Mouse (Mus musculus) erythroblast, embryonic 14.5 days (primary cell): ENCODE measurements around the gene Lrrc15. TPM values are rescaled to one million over a fixed set of nuclear protein-coding genes. Genes with fewer than 3 reads are reported as not detected.

Experiments used
- H3K27me3 ChIP-seq: 2 replicates; pipeline ENCODE4 v1.6.1; 2012; ENCODE audit warnings: inconsistent platforms; ENCODE audit not compliant: control insufficient read depth
- H3K36me3 ChIP-seq: 2 replicates; pipeline ENCODE4 v1.6.1; 2012; ENCODE audit warnings: mild to moderate bottlenecking, inconsistent platforms; ENCODE audit not compliant: control insufficient read depth
- H3K4me1 ChIP-seq: 2 replicates; pipeline ENCODE4 v1.6.1; 2012; ENCODE audit warnings: inconsistent platforms; ENCODE audit not compliant: control insufficient read depth
- H3K4me3 ChIP-seq: replicated peaks from 2 replicates; pipeline ENCODE3; 2012; ENCODE audit warnings: moderate library complexity, mild to moderate bottlenecking, inconsistent platforms
- H3K9me3 ChIP-seq: 2 replicates; pipeline ENCODE4 v1.6.1; 2012; ENCODE audit warnings: low read length, inconsistent platforms, mixed read lengths; ENCODE audit not compliant: control insufficient read depth
- GATA1 ChIP-seq: IDR thresholded peaks from 2 replicates; pipeline ENCODE4 v1.6.1; 2012; ENCODE audit warnings: low read length, inconsistent platforms, mixed read lengths
- TAL1 ChIP-seq: IDR thresholded peaks from 3 replicates; pipeline ENCODE4 v1.6.1; 2012; ENCODE audit warnings: low read length, inconsistent platforms, mixed read lengths
- polyA plus RNA-seq: library from polyadenylated mRNA; stranded (reverse); fragments of >175 nt; gene quantifications from 2 replicates; pipeline ENCODE4 v1.2.3, GENCODE M21; 2012

Gene Lrrc15
- polyA plus RNA-seq, 1 experiment, result not detected

GRCm38 (mm10) chr16:30280676-30281297, 2.3 kb downstream of the Lrrc15 start:
- no peaks in the 10 kb centered on the region for H3K9me3 ChIP-seq
- H3K27me3 ChIP-seq, result peaks cover 45% of the 10 kb centered on the region
- H3K4me1 ChIP-seq, result no peaks in the 10 kb centered on the region
- H3K4me3 ChIP-seq, result no peak overlapping the region
- TF ChIP-seq TAL1 (no peak), GATA1 (no peak)
- no peaks in the 10 kb centered on the region for H3K36me3 ChIP-seq

GRCm38 (mm10) chr16:30278406-30278805, 4.7 kb downstream of the Lrrc15 start:
- Histone ChIP-seq H3K4me3 (no peak overlapping the region), H3K36me3 (no peaks in the 10 kb centered on the region), H3K27me3 (peaks cover 22% of the 10 kb centered on the region), H3K9me3 (no peaks in the 10 kb centered on the region), H3K4me1 (no peaks in the 10 kb centered on the region)
- no peak for TF ChIP-seq GATA1
- TF ChIP-seq TAL1, result no peak

GRCm38 (mm10) chr16:30275558-30276340, 7.3 kb downstream of the Lrrc15 start:
- Histone ChIP-seq H3K36me3 (no peaks in the 10 kb centered on the region), H3K27me3 (no peaks in the 10 kb centered on the region), H3K4me3 (no peak overlapping the region), H3K9me3 (no peaks in the 10 kb centered on the region), H3K4me1 (no peaks in the 10 kb centered on the region)
- TF ChIP-seq GATA1 (no peak), TAL1 (no peak)

GRCm38 (mm10) chr16:30273065-30273464, 10.0 kb downstream of the Lrrc15 start:
- H3K4me1 ChIP-seq, result no peaks in the 10 kb centered on the region
- H3K9me3 ChIP-seq, result no peaks in the 10 kb centered on the region
- H3K27me3 ChIP-seq, result no peaks in the 10 kb centered on the region
- no peak for TF ChIP-seq TAL1
- TF ChIP-seq GATA1, result no peak
- no peak overlapping the region for H3K4me3 ChIP-seq
- H3K36me3 ChIP-seq, result no peaks in the 10 kb centered on the region

GRCm38 (mm10) chr16:30271941-30272595, 11.0 kb downstream of the Lrrc15 start:
- no peak for TF ChIP-seq TAL1
- TF ChIP-seq GATA1, result no peak
- no peaks in the 10 kb centered on the region for H3K27me3 ChIP-seq
- H3K36me3 ChIP-seq, result no peaks in the 10 kb centered on the region
- no peak overlapping the region for H3K4me3 ChIP-seq
- no peaks in the 10 kb centered on the region for H3K9me3 ChIP-seq
- no peaks in the 10 kb centered on the region for H3K4me1 ChIP-seq

- Histone ChIP-seq H3K27me3 (no peaks in the 10 kb centered on the region), H3K4me3 (no peak overlapping the region), H3K36me3 (no peaks in the 10 kb centered on the region), H3K9me3 (no peaks in the 10 kb centered on the region), H3K4me1 (no peaks in the 10 kb centered on the region)
- no peak for TF ChIP-seq TAL1
- TF ChIP-seq GATA1, result no peak
Measured at GRCm38 (mm10) chr16:30271223-30271761, 11.8 kb downstream of the Lrrc15 start.

- Histone ChIP-seq H3K4me1 (no peaks in the 10 kb centered on the region), H3K27me3 (no peaks in the 10 kb centered on the region), H3K4me3 (peak within 1 kb of the TSS; percentile 40), H3K36me3 (no peaks in the 10 kb centered on the region), H3K9me3 (no peaks in the 10 kb centered on the region)
- no peak for TF ChIP-seq GATA1
- no peak for TF ChIP-seq TAL1
Measured at GRCm38 (mm10) chr16:30267359-30267758, 15.7 kb downstream of the Lrrc15 start, which contains the start of gene Cpn2. Cpn2 (minus strand) TSS chr16:30267499.

GRCm38 (mm10) chr16:30266561-30266960, 16.5 kb downstream of the Lrrc15 start:
- H3K9me3 ChIP-seq, result no peaks in the 10 kb centered on the region
- H3K27me3 ChIP-seq, result no peaks in the 10 kb centered on the region
- TF ChIP-seq GATA1, result no peak
- peak overlapping the region; percentile 33 for H3K4me3 ChIP-seq
- H3K4me1 ChIP-seq, result no peaks in the 10 kb centered on the region
- no peaks in the 10 kb centered on the region for H3K36me3 ChIP-seq

- no peak for TF ChIP-seq GATA1
- no peak for TF ChIP-seq TAL1
- H3K27me3 ChIP-seq, result no peaks in the 10 kb centered on the region
- H3K4me1 ChIP-seq, result no peaks in the 10 kb centered on the region
- no peak overlapping the region for H3K4me3 ChIP-seq
- no peaks in the 10 kb centered on the region for H3K9me3 ChIP-seq
- no peaks in the 10 kb centered on the region for H3K36me3 ChIP-seq
Measured at GRCm38 (mm10) chr16:30265611-30266010, 17.4 kb downstream of the Lrrc15 start.
